Mouse (Mus musculus) limb, embryonic 15.5 days (tissue): ENCODE results near the gene Tnfrsf18. TPM values are rescaled to one million over a fixed set of nuclear protein-coding genes. Genes with fewer than 3 reads are reported as not detected.

Source experiments
- ATAC-seq: fragments of 200-750 bp; cut with Nextera tagmentation; 2 replicates; pipeline ENCODE4 v1.8.0; 2017; ENCODE audit warnings: low read depth, moderate TSS enrichment; ENCODE audit not compliant: insufficient number of reproducible peaks, low FRiP score, low TSS enrichment
- H3K27ac ChIP-seq: fragments of 300-500 bp; sonication (generic); 2 replicates; pipeline ENCODE4 v1.5.1; 2015; ENCODE audit warnings: moderate library complexity, mild to moderate bottlenecking, inconsistent platforms
- H3K27me3 ChIP-seq: fragments of 300-500 bp; sonication (generic); 2 replicates; pipeline ENCODE4 v1.6.1; 2015; ENCODE audit warnings: inconsistent platforms
- H3K36me3 ChIP-seq: fragments of 300-500 bp; sonication (generic); 2 replicates; pipeline ENCODE4 v1.6.1; 2015; ENCODE audit warnings: inconsistent platforms
- H3K4me1 ChIP-seq: fragments of 300-500 bp; sonication (generic); 2 replicates; pipeline ENCODE4 v1.6.1; 2015; ENCODE audit warnings: inconsistent platforms
- H3K4me2 ChIP-seq: fragments of 300-500 bp; sonication (generic); 2 replicates; pipeline ENCODE4 v1.6.1; 2015; ENCODE audit warnings: mild to moderate bottlenecking, inconsistent platforms
- H3K4me3 ChIP-seq: fragments of 300-500 bp; sonication (generic); 2 replicates; pipeline ENCODE4 v1.5.1; 2015; ENCODE audit warnings: mild to moderate bottlenecking, inconsistent platforms
- H3K9ac ChIP-seq: fragments of 300-500 bp; sonication (generic); 2 replicates; pipeline ENCODE4 v1.6.1; 2015; ENCODE audit warnings: inconsistent platforms
- H3K9me3 ChIP-seq: fragments of 300-500 bp; sonication (generic); 2 replicates; pipeline ENCODE4 v1.6.1; 2016; ENCODE audit warnings: inconsistent platforms
- WGBS: fragments of 180-500 bp; shearing (Covaris S2); methylation state at CpG from one replicate; pipeline ENCODE4 v1.1.7; 2015; 5-methylcytosine and 5-hydroxymethylcytosine counted together
- polyA plus RNA-seq: library from polyadenylated mRNA; unstranded; fragments of >200 nt; fragmentation: Nextera tagmentation; extraction: Ambion mirVana; gene quantifications from 2 replicates; pipeline ENCODE4 v1.2.1, GENCODE M21; 2015

Tnfrsf18 gene
- polyA plus RNA-seq, 1 experiment from 2014 or later, result 3.6 TPM

DNA sequence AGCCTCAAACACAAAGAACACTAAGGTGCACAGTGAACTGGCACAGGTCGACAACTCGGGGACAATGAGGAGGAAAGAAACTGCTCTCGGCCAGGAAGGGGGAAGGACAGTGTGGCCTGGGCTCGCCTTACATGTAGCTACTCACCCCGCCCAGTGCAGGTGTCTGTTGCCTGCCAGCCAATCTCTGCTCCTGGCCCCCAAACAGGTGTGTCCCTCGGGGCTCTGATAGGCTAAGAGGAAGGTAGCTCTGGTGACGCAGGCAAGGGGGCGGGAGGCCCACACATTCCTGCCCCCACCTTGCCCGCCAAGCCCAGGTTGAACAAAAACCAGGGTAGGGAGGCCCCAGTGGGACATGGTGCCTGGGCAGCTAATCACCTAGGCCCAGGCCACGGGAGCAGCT lies 33.7 kb downstream of the Tnfrsf18 start:
- 19% methylated on average over 10 of the region's 10 CpGs for WGBS

DNA sequence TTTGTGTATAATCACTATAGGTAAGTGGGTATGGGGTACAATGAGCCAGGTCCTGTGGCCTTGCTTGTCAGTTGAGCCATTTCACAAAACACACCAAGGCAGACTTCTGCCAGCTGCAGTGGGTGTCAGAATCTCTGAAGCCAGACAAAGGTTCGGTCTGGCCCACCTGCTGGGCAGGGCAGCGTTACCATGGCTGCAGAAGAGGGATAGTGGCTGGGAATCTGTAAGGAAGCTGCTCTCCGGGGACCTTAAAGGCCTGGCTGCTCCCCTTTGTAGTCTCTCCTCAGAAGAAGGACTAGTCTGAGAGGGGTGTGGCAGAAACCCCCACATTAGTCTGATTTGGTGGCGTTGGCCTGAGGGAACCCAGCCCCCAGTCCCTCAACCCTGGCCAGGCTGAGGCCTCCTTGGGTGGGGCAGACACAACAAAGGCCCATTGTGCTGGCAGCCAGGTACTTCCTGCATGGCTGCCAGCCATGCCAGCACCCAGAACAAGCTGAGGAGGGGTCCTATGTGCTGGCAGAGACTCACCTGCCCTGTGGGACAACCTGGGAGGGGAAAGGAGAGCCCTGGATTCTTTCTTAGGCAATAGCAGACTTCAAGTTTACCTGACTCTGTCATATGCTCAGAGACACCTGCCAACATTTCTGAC lies 38.0 kb downstream of the Tnfrsf18 start:
- Histone ChIP-seq H3K27me3 (no peaks in the 10 kb centered on the region), H3K9ac (no peak overlapping the region), H3K36me3 (no peaks in the 10 kb centered on the region), H3K4me2 (no peak overlapping the region), H3K9me3 (no peaks in the 10 kb centered on the region), H3K4me3 (no peak overlapping the region), H3K4me1 (peaks cover 12% of the 10 kb centered on the region; the same call in 1 of the 2 replicates), H3K27ac (0 out of 2 replicates have a peak overlapping the region, but pooled peaks have one; percentile 40)
- WGBS, result 17% methylated on average over 4 of the region's 4 CpGs
- no peak for ATAC-seq

More for the DNA sequence above, 33.7 kb downstream of the Tnfrsf18 start:
- no peaks in the 10 kb centered on the region for H3K27me3 ChIP-seq
- H3K4me1 ChIP-seq, result peaks cover 12% of the 10 kb centered on the region; the same call in 1 of the 2 replicates
- peak overlapping the region; percentile 70 for H3K27ac ChIP-seq
- no peaks in the 10 kb centered on the region for H3K9me3 ChIP-seq
- no peak overlapping the region for H3K4me2 ChIP-seq
- H3K9ac ChIP-seq, result no peak overlapping the region
- H3K4me3 ChIP-seq, result peak overlapping the region; percentile 31
- H3K36me3 ChIP-seq, result no peaks in the 10 kb centered on the region
- peak; percentile 61; the same call in 1 of the 2 replicates for ATAC-seq

DNA sequence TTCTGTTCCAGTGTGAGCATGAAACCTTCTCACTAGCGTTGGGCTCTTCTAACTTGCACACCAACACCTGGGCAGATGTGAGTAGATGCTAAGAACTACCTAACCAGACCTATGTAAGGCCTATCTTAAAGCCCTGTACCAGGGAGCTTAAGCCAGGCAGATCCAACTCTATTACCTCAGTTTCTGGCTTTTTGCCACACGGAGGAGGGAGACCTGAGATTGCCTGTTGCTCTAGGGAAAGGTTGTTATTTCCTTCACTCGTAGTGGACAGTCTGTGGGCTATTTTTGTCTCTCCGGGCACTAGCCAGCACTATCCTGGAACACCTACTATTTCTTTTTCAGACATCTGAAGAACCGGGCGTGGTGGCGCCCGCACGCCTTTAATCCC lies 38.5 kb downstream of the Tnfrsf18 start:
- H3K9ac ChIP-seq, result no peak overlapping the region
- 81% methylated on average over 9 of the region's 9 CpGs for WGBS
- peaks cover 12% of the 10 kb centered on the region; the same call in 1 of the 2 replicates for H3K4me1 ChIP-seq
- no peaks in the 10 kb centered on the region for H3K36me3 ChIP-seq
- H3K27me3 ChIP-seq, result no peaks in the 10 kb centered on the region
- no peak for ATAC-seq
- H3K9me3 ChIP-seq, result no peaks in the 10 kb centered on the region
- no peak overlapping the region for H3K4me2 ChIP-seq
- no peak overlapping the region for H3K4me3 ChIP-seq
- 0 out of 2 replicates have a peak overlapping the region, but pooled peaks have one; percentile 40 for H3K27ac ChIP-seq

DNA sequence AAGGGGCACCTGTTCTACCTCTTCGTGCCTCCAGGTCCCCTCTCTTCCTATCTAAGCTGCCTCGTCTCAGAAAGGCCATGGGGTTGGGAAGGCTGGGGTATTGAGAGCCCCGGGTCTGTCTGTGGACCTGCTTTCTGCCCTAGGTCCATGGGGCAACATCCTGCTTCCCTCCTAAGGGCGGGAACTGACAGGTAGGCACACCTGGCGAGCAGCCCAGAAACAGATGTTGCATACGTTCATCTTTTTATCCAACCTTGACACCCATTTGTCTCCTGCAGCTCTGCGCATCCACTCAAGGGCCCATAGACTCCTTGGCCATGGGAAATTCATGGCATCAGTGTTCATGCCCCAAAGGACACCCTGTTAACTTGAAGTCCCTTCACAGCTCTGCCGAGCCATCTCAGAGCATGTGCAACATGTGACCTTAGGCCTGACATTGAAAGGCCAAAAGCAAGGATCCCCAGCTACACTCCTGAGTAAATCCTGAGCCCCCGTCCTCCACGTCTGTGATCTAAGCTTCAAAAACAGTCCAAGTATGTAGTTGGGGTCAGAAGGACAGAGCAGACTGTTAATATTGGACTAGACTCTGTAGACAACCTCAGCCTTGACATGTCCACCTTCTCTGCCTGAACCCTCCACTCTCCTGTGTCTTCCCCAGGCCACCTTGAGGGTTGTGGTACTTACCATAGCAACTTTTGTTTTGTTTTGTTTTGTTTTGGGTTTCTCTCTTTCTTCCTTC lies 39.4 kb downstream of the Tnfrsf18 start:
- WGBS, result 83% methylated on average over 10 of the region's 10 CpGs
- H3K27ac ChIP-seq, result no peak overlapping the region
- no peak overlapping the region for H3K9ac ChIP-seq
- no peaks in the 10 kb centered on the region for H3K27me3 ChIP-seq
- no peaks in the 10 kb centered on the region for H3K36me3 ChIP-seq
- peaks cover 10% of the 10 kb centered on the region for H3K4me1 ChIP-seq
- H3K4me3 ChIP-seq, result no peak overlapping the region
- no peak for ATAC-seq
- H3K9me3 ChIP-seq, result no peaks in the 10 kb centered on the region
- no peak overlapping the region for H3K4me2 ChIP-seq

DNA sequence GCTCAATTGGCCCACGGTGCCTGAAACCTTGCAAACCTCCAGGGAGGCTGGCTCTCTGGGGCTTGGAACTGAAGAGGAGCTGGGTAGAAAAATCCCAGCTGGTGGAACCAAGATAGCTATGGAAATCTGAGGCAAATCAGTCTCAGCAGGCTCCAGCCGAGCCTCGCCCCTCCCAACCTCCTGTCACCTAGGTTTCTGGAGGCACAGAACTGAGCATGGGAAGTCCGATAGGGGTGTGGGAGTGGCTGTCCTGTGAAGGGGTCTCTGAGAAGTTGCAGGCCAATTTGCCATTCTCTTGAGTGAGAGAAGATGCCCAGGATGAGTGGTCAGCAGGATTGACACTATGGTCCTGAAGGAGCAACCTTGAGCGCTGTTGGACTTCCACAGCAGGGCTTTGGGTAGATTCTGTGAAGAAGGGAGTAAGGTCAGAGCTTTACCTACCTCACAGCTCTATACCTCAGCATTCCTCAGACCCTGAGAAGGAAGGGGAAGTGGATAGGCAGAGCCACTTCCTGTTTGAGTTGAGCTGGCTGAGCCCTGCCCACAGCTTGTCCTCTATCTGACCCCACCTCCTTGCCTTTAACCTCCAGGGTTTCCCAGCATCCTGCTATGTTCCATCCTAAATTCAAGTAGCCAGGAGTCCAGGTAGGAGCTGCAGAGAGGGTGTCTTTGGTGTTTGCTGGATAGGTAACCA lies 41.4 kb downstream of the Tnfrsf18 start:
- WGBS, result 61% methylated on average over 5 of the region's 5 CpGs
- no peak overlapping the region for H3K27ac ChIP-seq
- no peak overlapping the region for H3K4me3 ChIP-seq
- no peak overlapping the region for H3K4me2 ChIP-seq
- H3K9me3 ChIP-seq, result no peaks in the 10 kb centered on the region
- no peaks in the 10 kb centered on the region for H3K36me3 ChIP-seq
- H3K4me1 ChIP-seq, result peaks cover 16% of the 10 kb centered on the region
- no peak for ATAC-seq
- H3K9ac ChIP-seq, result no peak overlapping the region
- H3K27me3 ChIP-seq, result no peaks in the 10 kb centered on the region

DNA sequence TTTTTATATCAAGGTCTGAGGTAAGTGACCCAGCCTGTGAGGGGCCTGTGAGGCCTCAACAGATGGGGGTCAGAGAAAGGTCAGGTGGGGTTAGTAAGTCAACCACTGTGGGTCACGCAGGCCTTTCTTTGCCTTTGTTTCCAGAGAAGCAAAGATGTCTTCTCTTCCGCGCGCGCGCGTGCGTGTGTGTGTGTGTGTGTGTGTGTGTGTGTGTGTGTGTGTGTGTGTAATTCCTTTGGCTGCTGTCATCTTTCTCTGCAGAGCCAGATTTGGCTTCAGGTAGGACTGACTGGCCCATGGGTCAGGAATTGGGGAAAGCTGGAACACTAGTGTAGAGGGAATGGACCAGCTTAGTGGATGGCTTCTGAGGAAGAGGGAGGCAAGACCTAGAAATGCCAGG lies 43.7 kb downstream of the Tnfrsf18 start:
- Histone ChIP-seq H3K27me3 (no peaks in the 10 kb centered on the region), H3K9ac (no peak overlapping the region), H3K4me2 (no peak overlapping the region), H3K27ac (no peak overlapping the region), H3K36me3 (no peaks in the 10 kb centered on the region), H3K4me3 (no peak overlapping the region), H3K4me1 (peaks cover 8% of the 10 kb centered on the region), H3K9me3 (no peaks in the 10 kb centered on the region)
- 97% methylated on average over 8 of the region's 8 CpGs for WGBS
- ATAC-seq, result no peak

DNA sequence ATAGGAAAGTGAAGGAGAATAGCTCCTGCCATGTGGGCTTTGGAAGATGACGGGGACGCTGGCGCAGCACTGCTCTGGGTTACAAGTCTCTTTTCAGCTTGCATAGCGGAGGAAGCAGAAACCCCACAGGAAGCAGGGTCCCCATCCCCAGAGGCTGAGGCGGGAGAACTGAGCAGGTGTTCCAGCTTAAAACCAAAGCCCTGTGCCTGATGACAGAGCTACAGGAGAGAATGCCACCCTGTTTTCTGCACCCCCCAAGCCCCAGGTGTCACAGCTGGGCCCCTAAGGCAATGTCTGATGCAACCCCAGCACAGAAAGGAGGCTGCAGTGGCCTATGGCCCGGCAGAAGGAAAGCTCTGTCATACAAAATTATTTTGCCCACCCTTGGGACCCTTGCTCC lies 44.3 kb downstream of the Tnfrsf18 start:
- ATAC-seq, result no peak
- Histone ChIP-seq H3K36me3 (no peaks in the 10 kb centered on the region), H3K9ac (no peak overlapping the region), H3K4me3 (no peak overlapping the region), H3K9me3 (no peaks in the 10 kb centered on the region), H3K27ac (no peak overlapping the region), H3K4me1 (peaks cover 8% of the 10 kb centered on the region), H3K27me3 (no peaks in the 10 kb centered on the region), H3K4me2 (no peak overlapping the region)
- 40% methylated on average over 6 of the region's 6 CpGs for WGBS

DNA sequence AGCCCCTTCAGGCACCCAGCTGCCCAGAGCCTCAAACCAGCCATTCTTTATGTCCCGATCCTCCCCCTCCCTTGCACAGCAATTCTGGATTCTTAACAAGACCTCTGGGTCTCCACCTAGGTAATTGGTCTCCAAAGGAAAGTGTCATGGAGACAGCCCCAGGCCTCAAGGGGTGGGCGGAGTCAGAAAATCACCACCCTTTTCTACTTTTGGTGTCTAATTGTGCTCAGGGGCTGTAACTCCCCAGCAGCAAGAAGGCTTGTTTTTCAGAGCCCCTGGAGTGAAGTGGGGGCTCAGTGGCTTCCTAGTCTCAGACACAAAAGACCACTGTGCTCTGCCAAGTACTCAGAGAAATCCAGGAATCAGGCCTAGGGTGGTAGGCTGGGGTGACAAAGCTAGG lies 44.8 kb downstream of the Tnfrsf18 start:
- H3K9me3 ChIP-seq, result no peaks in the 10 kb centered on the region
- no peak overlapping the region for H3K27ac ChIP-seq
- H3K27me3 ChIP-seq, result no peaks in the 10 kb centered on the region
- no peak for ATAC-seq
- no peak overlapping the region for H3K4me2 ChIP-seq
- no peak overlapping the region for H3K4me3 ChIP-seq
- 49% methylated on average over 2 of the region's 2 CpGs for WGBS
- no peaks in the 10 kb centered on the region for H3K36me3 ChIP-seq
- H3K4me1 ChIP-seq, result peaks cover 8% of the 10 kb centered on the region
- H3K9ac ChIP-seq, result no peak overlapping the region

DNA sequence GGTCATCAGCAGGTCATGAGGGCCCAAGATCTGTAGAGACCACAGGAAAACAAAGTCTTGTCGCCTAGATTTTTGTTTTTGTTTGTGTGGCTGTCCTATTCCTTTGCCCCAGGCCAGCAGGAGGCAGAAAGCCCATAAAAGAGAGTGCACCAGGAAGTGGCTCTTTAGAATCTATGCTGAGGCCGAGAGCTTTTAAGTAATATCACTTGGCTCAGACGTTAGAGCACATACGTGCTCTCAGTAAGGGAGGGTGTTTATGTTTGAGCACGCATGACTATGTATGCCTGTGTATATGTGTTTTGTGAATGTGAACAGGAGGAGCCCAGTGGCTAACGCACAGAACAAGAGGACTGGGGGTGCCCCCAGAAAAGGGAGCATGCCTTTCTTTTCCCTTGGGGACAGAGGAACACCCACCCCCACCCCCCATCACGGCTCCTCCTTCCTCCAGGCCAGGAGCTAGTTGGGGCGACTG lies 51.0 kb downstream of the Tnfrsf18 start:
- peak overlapping the region; percentile 43 for H3K4me3 ChIP-seq

DNA sequence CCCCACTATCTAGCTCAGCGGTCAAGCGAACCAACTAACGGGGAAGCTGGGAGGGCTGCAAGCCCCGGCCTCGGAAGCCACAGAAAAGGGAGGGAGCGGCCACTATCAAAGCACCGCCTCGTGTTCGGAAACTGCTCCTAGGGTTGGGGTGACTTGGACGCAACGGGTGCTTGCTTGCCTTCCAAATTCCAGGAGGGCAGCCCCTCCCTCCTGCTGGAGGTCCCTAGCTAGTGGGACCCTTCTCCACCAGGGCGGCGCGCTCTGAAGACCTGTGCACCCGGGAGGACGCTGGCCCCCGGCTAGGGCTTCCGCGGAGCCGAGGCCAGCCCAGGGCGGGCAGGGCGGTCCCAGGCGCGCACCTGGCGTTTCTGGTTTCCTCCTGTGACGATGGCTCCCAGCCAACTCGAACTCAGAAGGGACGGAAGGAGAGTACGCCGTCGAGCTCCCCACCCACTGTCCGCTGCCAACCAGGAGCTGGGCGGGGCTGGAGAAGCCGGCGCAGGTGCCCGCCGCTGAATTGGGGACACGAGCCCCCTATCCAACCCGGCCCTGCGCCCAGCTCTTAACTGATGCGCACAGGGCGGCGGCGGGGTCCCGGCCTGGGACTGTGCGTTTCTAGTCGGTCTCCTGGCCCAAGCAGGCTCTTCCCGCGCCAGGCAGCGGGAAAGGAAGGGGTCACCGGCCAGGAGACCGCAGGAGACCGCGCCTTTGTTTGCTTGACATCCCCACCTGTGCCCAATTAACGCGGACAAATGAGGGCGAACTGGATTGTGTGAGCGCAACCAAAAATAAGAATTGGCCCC lies 51.7 kb downstream of the Tnfrsf18 start:
- Histone ChIP-seq H3K4me2 (peak overlapping the region; percentile 86), H3K9ac (0 out of 2 replicates have a peak overlapping the region, but pooled peaks have one; percentile 14), H3K4me1 (peaks cover 21% of the 10 kb centered on the region), H3K9me3 (no peaks in the 10 kb centered on the region), H3K27me3 (peaks cover 11% of the 10 kb centered on the region), H3K4me3 (peak overlapping the region; percentile 43), H3K36me3 (no peaks in the 10 kb centered on the region), H3K27ac (no peak overlapping the region)
- WGBS, result under 1% methylated on average over 57 of the region's 58 CpGs
- 0 out of 2 replicates have a peak, but pooled peaks have one; percentile 13 for ATAC-seq

More for the DNA sequence above, 51.0 kb downstream of the Tnfrsf18 start:
- no peak for ATAC-seq
- peak overlapping the region; percentile 4; the same call in 1 of the 2 replicates for H3K27ac ChIP-seq
- H3K9me3 ChIP-seq, result no peaks in the 10 kb centered on the region
- no peaks in the 10 kb centered on the region for H3K36me3 ChIP-seq
- H3K9ac ChIP-seq, result no peak overlapping the region
- peaks cover 21% of the 10 kb centered on the region for H3K4me1 ChIP-seq
- 13% methylated on average over 8 of the region's 8 CpGs for WGBS
- peak overlapping the region; percentile 86 for H3K4me2 ChIP-seq
- H3K27me3 ChIP-seq, result peaks cover 11% of the 10 kb centered on the region
